Mouse (Mus musculus): Measurements from ENCODE around the gene Babam2. TPM values are rescaled to one million over a fixed set of nuclear protein-coding genes. Genes with fewer than 3 reads are reported as not detected.

Babam2 gene
- polyA plus RNA-seq (2012; rRNA removed), result 49.1 and 52.8 TPM in 2 replicates

GRCm38 (mm10) chr5:31697644-31698296, at the start of gene Babam2:
Gene Babam2, plus strand, starts transcription at chr5:31697684.
- Histone ChIP-seq H3K4me1 (ENCODE audit: control insufficient read depth, insufficient read depth, low read length) (peaks cover 3% of the 10 kb centered on the region), H3K4me3 (ENCODE audit: insufficient read depth, low read length) (peak within 1 kb of the TSS; percentile 88), H3K27ac (ENCODE audit: insufficient read depth, low read length) (peak within 1 kb of the TSS; percentile 97)
- TF ChIP-seq POLR2A (IDR thresholded peaks at IDR 0.05; ENCODE audit: extremely low read depth, insufficient read depth, low read length) (peak; percentile 49; the same call in 1 of the 2 replicates), CTCF (IDR thresholded peaks at IDR 0.05; ENCODE audit: extremely low read depth, insufficient read depth, low read length) (no peak)

- no peaks in the 10 kb centered on the region for H3K4me1 ChIP-seq (ENCODE audit: control insufficient read depth, insufficient read depth, low read length)
- TF ChIP-seq CTCF (IDR thresholded peaks at IDR 0.05; ENCODE audit: extremely low read depth, insufficient read depth, low read length), result no peak
- TF ChIP-seq POLR2A (IDR thresholded peaks at IDR 0.05; ENCODE audit: extremely low read depth, insufficient read depth, low read length), result no peak
- H3K4me3 ChIP-seq (ENCODE audit: insufficient read depth, low read length), result no peak overlapping the region
- no peak overlapping the region for H3K27ac ChIP-seq (ENCODE audit: insufficient read depth, low read length)
Measured at GRCm38 (mm10) chr5:31650518-31651288, 46.8 kb upstream of the Babam2 start.

- H3K4me1 ChIP-seq (ENCODE audit: control insufficient read depth, insufficient read depth, low read length), result no peaks in the 10 kb centered on the region
- TF ChIP-seq POLR2A (IDR thresholded peaks at IDR 0.05; ENCODE audit: extremely low read depth, insufficient read depth, low read length) (no peak), CTCF (IDR thresholded peaks at IDR 0.05; ENCODE audit: extremely low read depth, insufficient read depth, low read length) (no peak)
- H3K27ac ChIP-seq (ENCODE audit: insufficient read depth, low read length), result no peak overlapping the region
- no peak overlapping the region for H3K4me3 ChIP-seq (ENCODE audit: insufficient read depth, low read length)
Measured at GRCm38 (mm10) chr5:31655688-31656190, 41.7 kb upstream of the Babam2 start.

GRCm38 (mm10) chr5:31666176-31666575, 31.3 kb upstream of the Babam2 start:
- Histone ChIP-seq H3K4me1 (ENCODE audit: control insufficient read depth, insufficient read depth, low read length) (no peaks in the 10 kb centered on the region), H3K27ac (ENCODE audit: insufficient read depth, low read length) (no peak overlapping the region), H3K4me3 (ENCODE audit: insufficient read depth, low read length) (no peak overlapping the region)
- no peak for TF ChIP-seq CTCF (IDR thresholded peaks at IDR 0.05; ENCODE audit: extremely low read depth, insufficient read depth, low read length)
- TF ChIP-seq POLR2A (IDR thresholded peaks at IDR 0.05; ENCODE audit: extremely low read depth, insufficient read depth, low read length), result no peak

- TF ChIP-seq POLR2A (IDR thresholded peaks at IDR 0.05; ENCODE audit: extremely low read depth, insufficient read depth, low read length) (no peak), CTCF (IDR thresholded peaks at IDR 0.05; ENCODE audit: extremely low read depth, insufficient read depth, low read length) (no peak)
- H3K27ac ChIP-seq (ENCODE audit: insufficient read depth, low read length), result no peak overlapping the region
- H3K4me1 ChIP-seq (ENCODE audit: control insufficient read depth, insufficient read depth, low read length), result no peaks in the 10 kb centered on the region
- no peak overlapping the region for H3K4me3 ChIP-seq (ENCODE audit: insufficient read depth, low read length)
Measured at GRCm38 (mm10) chr5:31668325-31668968, 29.0 kb upstream of the Babam2 start.

GRCm38 (mm10) chr5:31669984-31670383, 27.5 kb upstream of the Babam2 start:
- TF ChIP-seq POLR2A (IDR thresholded peaks at IDR 0.05; ENCODE audit: extremely low read depth, insufficient read depth, low read length), result no peak
- no peak for TF ChIP-seq CTCF (IDR thresholded peaks at IDR 0.05; ENCODE audit: extremely low read depth, insufficient read depth, low read length)

GRCm38 (mm10) chr5:31671137-31671536, 26.3 kb upstream of the Babam2 start:
- no peak overlapping the region for H3K27ac ChIP-seq (ENCODE audit: insufficient read depth, low read length)
- H3K4me1 ChIP-seq (ENCODE audit: control insufficient read depth, insufficient read depth, low read length), result no peaks in the 10 kb centered on the region
- no peak for TF ChIP-seq CTCF (IDR thresholded peaks at IDR 0.05; ENCODE audit: extremely low read depth, insufficient read depth, low read length)
- no peak for TF ChIP-seq POLR2A (IDR thresholded peaks at IDR 0.05; ENCODE audit: extremely low read depth, insufficient read depth, low read length)
- H3K4me3 ChIP-seq (ENCODE audit: insufficient read depth, low read length), result no peak overlapping the region

More at GRCm38 (mm10) chr5:31669984-31670383, 27.5 kb upstream of the Babam2 start:
- H3K27ac ChIP-seq (ENCODE audit: insufficient read depth, low read length), result no peak overlapping the region
- H3K4me3 ChIP-seq (ENCODE audit: insufficient read depth, low read length), result no peak overlapping the region
- no peaks in the 10 kb centered on the region for H3K4me1 ChIP-seq (ENCODE audit: control insufficient read depth, insufficient read depth, low read length)

GRCm38 (mm10) chr5:31673431-31673830, 24.1 kb upstream of the Babam2 start:
- TF ChIP-seq POLR2A (IDR thresholded peaks at IDR 0.05; ENCODE audit: extremely low read depth, insufficient read depth, low read length) (no peak), CTCF (IDR thresholded peaks at IDR 0.05; ENCODE audit: extremely low read depth, insufficient read depth, low read length) (no peak)
- no peak overlapping the region for H3K27ac ChIP-seq (ENCODE audit: insufficient read depth, low read length)
- H3K4me1 ChIP-seq (ENCODE audit: control insufficient read depth, insufficient read depth, low read length), result no peaks in the 10 kb centered on the region; the same call in 1 of the 2 replicates
- H3K4me3 ChIP-seq (ENCODE audit: insufficient read depth, low read length), result no peak overlapping the region

GRCm38 (mm10) chr5:31678000-31678399, 19.5 kb upstream of the Babam2 start:
- TF ChIP-seq CTCF (IDR thresholded peaks at IDR 0.05; ENCODE audit: extremely low read depth, insufficient read depth, low read length), result no peak
- TF ChIP-seq POLR2A (IDR thresholded peaks at IDR 0.05; ENCODE audit: extremely low read depth, insufficient read depth, low read length), result no peak
- Histone ChIP-seq H3K4me1 (ENCODE audit: control insufficient read depth, insufficient read depth, low read length) (no peaks in the 10 kb centered on the region; the same call in 1 of the 2 replicates), H3K4me3 (ENCODE audit: insufficient read depth, low read length) (no peak overlapping the region), H3K27ac (ENCODE audit: insufficient read depth, low read length) (no peak overlapping the region)
